Mouse (Mus musculus) MEL (cell line): ENCODE measurements around the gene Creb5. TPM values are rescaled to one million over a fixed set of nuclear protein-coding genes. Genes with fewer than 3 reads are reported as not detected.

ENCODE experiments used
- DNase-seq: peaks from one replicate; pipeline ENCODE4 v3.0.0; 2011; ENCODE audit warnings: low read depth, low spot score
- H3K27ac ChIP-seq: 2 replicates; pipeline ENCODE4 v1.5.1; 2012; ENCODE audit warnings: low read depth, mild to moderate bottlenecking, control low read depth, low read length, moderate library complexity; ENCODE audit not compliant: control insufficient read depth
- H3K27me3 ChIP-seq, 2 experiments: fragments of 150-350 bp in 1 of 2; sonication (generic) in 1 of 2; 2 replicates each; pipeline ENCODE4 v1.6.1; 2012; ENCODE audit warnings: low read length in 2 of 2, mild to moderate bottlenecking in 2 of 2, improper control_type of control experiment in 1 of 2, moderate library complexity in 1 of 2; ENCODE audit not compliant: insufficient read depth in 2 of 2, control insufficient read depth in 1 of 2
- H3K36me3 ChIP-seq, 2 experiments: 2 replicates each; pipeline ENCODE4 v1.6.1; 2012 to 2014; ENCODE audit warnings: low read length in 2 of 2, improper control_type of control experiment in 1 of 2, inconsistent platforms in 1 of 2, mild to moderate bottlenecking in 1 of 2; ENCODE audit not compliant: insufficient read depth in 2 of 2, control insufficient read depth in 1 of 2
- H3K4me1 ChIP-seq, 2 experiments: fragments of 150-350 bp in 1 of 2; sonication (generic) in 1 of 2; 2 replicates each; pipeline ENCODE4 v1.6.1; 2012; ENCODE audit warnings: low read length in 2 of 2, improper control_type of control experiment in 1 of 2, mild to moderate bottlenecking in 1 of 2; ENCODE audit not compliant: insufficient read depth in 2 of 2, control insufficient read depth in 1 of 2
- H3K4me3 ChIP-seq, 2 experiments: fragments of 150-350 bp in 1 of 2; sonication (generic) in 1 of 2; 2 replicates each; pipeline ENCODE4 v1.5.1; 2012; ENCODE audit warnings: low read depth in 2 of 2, low read length in 2 of 2, mild to moderate bottlenecking in 2 of 2, moderate library complexity in 2 of 2, control low read depth in 1 of 2, improper control_type of control experiment in 1 of 2; ENCODE audit not compliant: control insufficient read depth in 1 of 2, insufficient read depth in 1 of 2
- H3K79me2 ChIP-seq: 2 replicates; pipeline ENCODE4 v1.6.1; 2012; ENCODE audit warnings: mild to moderate bottlenecking, low read length, moderate library complexity; ENCODE audit not compliant: control insufficient read depth, poor library complexity, insufficient read depth
- H3K9ac ChIP-seq: 2 replicates; pipeline ENCODE4 v1.6.1; 2012; ENCODE audit warnings: low read depth, mild to moderate bottlenecking, control low read depth, low read length, moderate library complexity; ENCODE audit not compliant: control insufficient read depth, poor library complexity, severe bottlenecking
- H3K9me3 ChIP-seq: fragments of 150-350 bp; sonication (generic); replicated peaks from 2 replicates; pipeline ENCODE4 v1.6.1; 2012; ENCODE audit warnings: mild to moderate bottlenecking, low read length, improper control_type of control experiment, moderate library complexity; ENCODE audit not compliant: insufficient read depth
- CHD1 ChIP-seq: IDR thresholded peaks from 2 replicates; pipeline ENCODE4 v1.6.1; 2012; ENCODE audit warnings: low read depth, mild to moderate bottlenecking, inconsistent platforms, low read length, improper control_type of control experiment
- CHD2 ChIP-seq: IDR thresholded peaks from 2 replicates; pipeline ENCODE4 v1.6.1; 2011; ENCODE audit warnings: low read length, improper control_type of control experiment
- CTCF ChIP-seq, 3 experiments: IDR thresholded peaks in 2 of 3; conservative IDR thresholded peaks in 1 of 3; 2 replicates each; pipeline ENCODE4 v1.5.1; 2011 to 2012; ENCODE audit warnings: low read length in 3 of 3, low read depth in 2 of 3, mild to moderate bottlenecking in 2 of 3, improper control_type of control experiment in 1 of 3, inconsistent platforms in 1 of 3, mixed read lengths in 1 of 3, moderate library complexity in 1 of 3; ENCODE audit not compliant: control insufficient read depth in 1 of 3, insufficient read depth in 1 of 3, poor library complexity in 1 of 3, severe bottlenecking in 1 of 3
- ELF1 ChIP-seq: IDR thresholded peaks from 2 replicates; pipeline ENCODE4 v1.6.1; 2014; ENCODE audit warnings: low read depth, mild to moderate bottlenecking, inconsistent platforms, low read length, improper control_type of control experiment, moderate library complexity
- EP300 ChIP-seq, 2 experiments: IDR thresholded peaks; 2 replicates each; pipeline ENCODE4 v1.6.1; 2011; ENCODE audit warnings: improper control_type of control experiment in 2 of 2, low read length in 2 of 2, low read depth in 1 of 2, mild to moderate bottlenecking in 1 of 2
- ETS1 ChIP-seq: IDR thresholded peaks from 2 replicates; pipeline ENCODE4 v1.6.1; 2012; ENCODE audit warnings: low read depth, mild to moderate bottlenecking, inconsistent platforms, low read length, improper control_type of control experiment, moderate library complexity
- GATA1 ChIP-seq: IDR thresholded peaks from 2 replicates; pipeline ENCODE4 v1.6.1; 2011; ENCODE audit warnings: low read depth, low read length, improper control_type of control experiment
- HCFC1 ChIP-seq: IDR thresholded peaks from 2 replicates; pipeline ENCODE4 v1.6.1; 2012; ENCODE audit warnings: low read depth, mild to moderate bottlenecking, inconsistent platforms, low read length, improper control_type of control experiment, moderate library complexity
- JUND ChIP-seq: IDR thresholded peaks from 2 replicates; pipeline ENCODE4 v1.6.1; 2011; ENCODE audit warnings: low read depth, mild to moderate bottlenecking, improper control_type of control experiment, low read length
- MAFK ChIP-seq: IDR thresholded peaks from 2 replicates; pipeline ENCODE4 v1.6.1; 2011; ENCODE audit warnings: low read depth, mild to moderate bottlenecking, low read length, improper control_type of control experiment, borderline replicate concordance
- MAX ChIP-seq: IDR thresholded peaks from 2 replicates; pipeline ENCODE4 v1.6.1; 2011; ENCODE audit warnings: low read length, improper control_type of control experiment
- MXI1 ChIP-seq: IDR thresholded peaks from 2 replicates; pipeline ENCODE4 v1.6.1; 2011; ENCODE audit warnings: mild to moderate bottlenecking, low read depth, low read length, improper control_type of control experiment
- MYC ChIP-seq: IDR thresholded peaks from 2 replicates; pipeline ENCODE4 v1.6.1; 2011; ENCODE audit warnings: low read depth, mild to moderate bottlenecking, low read length, improper control_type of control experiment, moderate library complexity
- NELFE ChIP-seq: IDR thresholded peaks from 2 replicates; pipeline ENCODE4 v1.6.1; 2011; ENCODE audit warnings: low read depth, low read length, improper control_type of control experiment
- NRF1 ChIP-seq: IDR thresholded peaks from 2 replicates; pipeline ENCODE4 v1.6.1; 2014; ENCODE audit warnings: low read depth, mild to moderate bottlenecking, inconsistent platforms, low read length, improper control_type of control experiment, moderate library complexity; ENCODE audit not compliant: poor library complexity, insufficient read depth, severe bottlenecking
- POLR2AphosphoS5 ChIP-seq: IDR thresholded peaks from 2 replicates; pipeline ENCODE4 v1.6.1; 2012; ENCODE audit warnings: low read depth, borderline replicate concordance, mild to moderate bottlenecking, inconsistent platforms, low read length, moderate library complexity, mixed read lengths
- RAD21 ChIP-seq: IDR thresholded peaks from 2 replicates; pipeline ENCODE4 v1.6.1; 2011; ENCODE audit warnings: mild to moderate bottlenecking, low read depth, low read length, improper control_type of control experiment
- SIN3A ChIP-seq: IDR thresholded peaks from 2 replicates; pipeline ENCODE4 v1.6.1; 2012; ENCODE audit warnings: low read length, improper control_type of control experiment, inconsistent platforms
- TAL1 ChIP-seq: IDR thresholded peaks from 2 replicates; pipeline ENCODE4 v1.6.1; 2012; ENCODE audit warnings: mild to moderate bottlenecking, inconsistent platforms, low read length, moderate library complexity, mixed read lengths
- TBP ChIP-seq: IDR thresholded peaks from 2 replicates; pipeline ENCODE4 v1.8.0; 2011; ENCODE audit warnings: low read depth, low read length, improper control_type of control experiment
- TCF12 ChIP-seq: IDR thresholded peaks from 2 replicates; pipeline ENCODE4 v1.6.1; 2014; ENCODE audit warnings: low read depth, mild to moderate bottlenecking, inconsistent platforms, low read length, improper control_type of control experiment, moderate library complexity
- USF1 ChIP-seq: IDR thresholded peaks from 2 replicates; pipeline ENCODE4 v1.6.1; 2014; ENCODE audit warnings: low read depth, mild to moderate bottlenecking, inconsistent platforms, low read length, improper control_type of control experiment, moderate library complexity
- USF2 ChIP-seq, 2 experiments: IDR thresholded peaks; 2 replicates each; pipeline ENCODE4 v1.6.1; 2011 to 2012; ENCODE audit warnings: improper control_type of control experiment in 2 of 2, low read length in 2 of 2, borderline replicate concordance in 1 of 2, inconsistent platforms in 1 of 2, low read depth in 1 of 2, mild to moderate bottlenecking in 1 of 2; ENCODE audit not compliant: insufficient read depth in 1 of 2
- ZNF384 ChIP-seq: IDR thresholded peaks from 2 replicates; pipeline ENCODE4 v1.6.1; 2012; ENCODE audit warnings: low read depth, mild to moderate bottlenecking, inconsistent platforms, low read length, improper control_type of control experiment
- polyA plus RNA-seq, 2 experiments: library from polyadenylated mRNA; stranded (reverse) in 1 of 2; unstranded in 1 of 2; fragments of >175 nt in 1 of 2; fragments of >200 nt in 1 of 2; gene quantifications; 2 replicates each; pipeline versions ENCODE4 v1.2.1 to v1.2.4; 2012; ENCODE audit warnings: low replicate concordance in 2 of 2, low read depth in 1 of 2; ENCODE audit not compliant: insufficient read length in 2 of 2, insufficient read depth in 1 of 2, missing spikeins in 1 of 2
- total RNA-seq: library from RNA; depleted of rRNA; stranded (reverse); fragments of 300-350 nt; gene quantifications from 2 replicates; pipeline ENCODE4 v1.2.3, GENCODE M21; 2012

Creb5 gene
- total and polyA plus RNA-seq, 3 experiments = not detected

DNA sequence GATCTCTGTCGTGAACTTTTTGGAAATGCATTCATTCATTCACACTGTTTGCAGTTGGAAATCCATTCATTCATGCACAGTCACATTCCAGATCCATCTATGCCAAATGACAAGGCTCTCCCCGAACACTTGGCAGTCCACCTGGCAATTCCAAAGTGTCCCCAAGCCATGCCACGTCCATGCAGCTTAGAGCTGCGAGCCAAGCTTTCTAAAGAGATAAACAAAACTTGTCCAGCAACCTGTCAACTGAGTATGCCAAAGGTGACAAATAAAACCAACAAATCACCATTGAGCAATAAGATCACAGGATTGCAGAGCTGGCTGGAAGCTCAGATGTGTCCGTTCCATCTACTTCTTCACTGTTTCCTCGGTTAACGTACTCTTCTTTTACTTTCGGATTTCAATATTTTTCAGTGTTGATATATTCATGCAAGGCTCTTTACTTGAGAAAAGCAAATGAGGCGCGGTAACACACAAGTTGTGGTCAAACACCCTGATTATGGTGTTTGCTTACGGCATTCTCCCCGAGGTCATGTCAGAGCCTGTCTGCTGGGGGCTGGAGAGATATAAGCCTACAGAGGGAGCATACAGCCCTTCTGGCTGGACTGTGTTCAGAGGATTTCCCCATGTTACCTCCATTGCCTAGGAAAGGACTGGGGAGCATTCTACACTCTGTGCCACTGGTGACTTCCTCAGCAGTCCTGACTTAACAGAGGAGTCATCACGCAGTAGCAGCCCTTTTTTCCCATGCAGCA is 236.8 kb downstream of the Creb5 start:
- no peak overlapping the region for H3K4me3 ChIP-seq
- no peaks in the 10 kb centered on the region for H3K9me3 ChIP-seq
- no peak overlapping the region for H3K9ac ChIP-seq
- TF ChIP-seq NELFE = no peak
- no peak for TF ChIP-seq MAX
- no peak for TF ChIP-seq TAL1
- no peak for TF ChIP-seq ETS1
- no peak for TF ChIP-seq USF2 (IDR thresholded peaks at IDR 0.05; ENCODE audit: borderline replicate concordance in 1 of 2, insufficient read depth in 1 of 2, low read depth in 1 of 2, low read length in 2 of 2)
- no peak for TF ChIP-seq ZNF384
- no peak for TF ChIP-seq JUND
- no peak for TF ChIP-seq HCFC1
- no peak for TF ChIP-seq NRF1
- TF ChIP-seq MYC = no peak
- TF ChIP-seq USF1 = no peak
- no peak for TF ChIP-seq POLR2AphosphoS5
- TF ChIP-seq, all 39 proteins: peak for 0
- Histone ChIP-seq H3K27ac (no peak overlapping the region), H3K4me1 (no peaks in the 10 kb centered on the region), H3K79me2 (no peaks in the 10 kb centered on the region), H3K27me3 (no peaks in the 10 kb centered on the region), H3K36me3 (no peaks in the 10 kb centered on the region)
- no peak for DNase-seq

GRCm38 (mm10) chr6:53526460-53526859 is 239.4 kb downstream of the Creb5 start:
- Histone ChIP-seq H3K9ac (no peak overlapping the region), H3K9me3 (no peaks in the 10 kb centered on the region), H3K79me2 (no peaks in the 10 kb centered on the region), H3K36me3 (no peaks in the 10 kb centered on the region)
- TF ChIP-seq ETS1 (no peak), CTCF (IDR thresholded peaks at IDR 0.05 in 2 of 3, conservative IDR thresholded peaks at IDR 0.05 in 1 of 3; ENCODE audit: control insufficient read depth in 1 of 3, insufficient read depth in 1 of 3, low read depth in 2 of 3, low read length in 3 of 3, poor library complexity in 1 of 3, severe bottlenecking in 1 of 3) (no peak), CHD1 (no peak), RAD21 (no peak), MAFK (no peak), MXI1 (no peak), USF1 (no peak), ELF1 (no peak), TAL1 (no peak), MAX (no peak), TCF12 (no peak), EP300 (IDR thresholded peaks at IDR 0.05; ENCODE audit: low read depth in 1 of 2, low read length in 2 of 2) (no peak), SIN3A (no peak), ZNF384 (no peak), TBP (no peak), GATA1 (no peak), CHD2 (no peak), HCFC1 (no peak)
- TF ChIP-seq, all 39 proteins: peak for 0
- H3K27ac ChIP-seq = no peak overlapping the region
- no peak for DNase-seq
- H3K4me3 ChIP-seq = no peak overlapping the region
- H3K4me1 ChIP-seq = no peaks in the 10 kb centered on the region
- H3K27me3 ChIP-seq = no peaks in the 10 kb centered on the region
